Mouse (Mus musculus): Measurements from ENCODE around the gene Grin3b. TPM values are rescaled to one million over a fixed set of nuclear protein-coding genes. Genes with fewer than 3 reads are reported as not detected.
A peak's percentile ranks its signal among the peaks of the same experiment; 100 is the strongest.

The Grin3b gene
- polyA plus RNA-seq, 1 experiment: 0.38 TPM

DNA sequence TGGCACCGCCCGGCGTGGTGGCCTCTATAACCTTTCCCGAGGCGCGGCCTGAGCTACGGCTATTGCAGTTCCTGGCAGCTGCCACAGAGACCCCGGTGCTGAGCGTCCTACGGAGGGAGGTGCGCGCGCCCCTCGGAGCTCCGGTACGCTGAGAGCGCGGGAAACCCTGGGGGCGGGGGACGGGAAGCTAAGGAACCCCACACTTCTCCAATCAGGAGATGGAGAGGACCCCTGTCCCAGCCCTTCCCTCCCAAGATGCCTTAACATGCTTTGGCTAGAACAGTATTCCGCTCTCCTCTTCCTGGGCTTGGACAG is 625 bp downstream of the Grin3b start:
- no peak for DNase-seq (ENCODE audit: low read depth)
- TF ChIP-seq CTCF (IDR thresholded peaks at IDR 0.05; ENCODE audit: borderline replicate concordance, extremely low read depth, insufficient read depth, insufficient read length) (no peak), POLR2A (IDR thresholded peaks at IDR 0.05; ENCODE audit: borderline replicate concordance, extremely low read depth, insufficient read depth, insufficient read length, poor library complexity, severe bottlenecking) (no peak)

DNA sequence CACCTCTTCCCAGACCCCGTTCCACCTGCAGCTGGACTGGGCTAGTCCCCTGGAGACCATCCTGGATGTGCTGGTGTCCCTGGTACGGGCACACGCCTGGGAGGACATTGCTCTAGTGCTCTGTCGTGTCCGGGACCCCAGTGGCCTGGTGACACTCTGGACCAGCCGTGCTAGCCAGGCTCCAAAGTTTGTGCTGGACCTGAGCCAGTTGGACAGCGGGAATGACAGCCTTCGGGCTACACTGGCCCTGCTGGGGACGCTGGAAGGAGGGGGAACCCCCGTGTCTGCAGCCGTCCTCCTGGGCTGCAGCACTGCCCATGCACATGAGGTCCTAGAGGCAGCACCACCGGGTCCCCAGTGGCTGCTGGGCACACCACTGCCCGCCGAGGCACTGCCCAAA is 2.3 kb downstream of the Grin3b start:
- TF ChIP-seq CTCF (IDR thresholded peaks at IDR 0.05; ENCODE audit: borderline replicate concordance, extremely low read depth, insufficient read depth, insufficient read length) (no peak), POLR2A (IDR thresholded peaks at IDR 0.05; ENCODE audit: borderline replicate concordance, extremely low read depth, insufficient read depth, insufficient read length, poor library complexity, severe bottlenecking) (no peak)
- DNase-seq (ENCODE audit: low read depth): no peak

DNA sequence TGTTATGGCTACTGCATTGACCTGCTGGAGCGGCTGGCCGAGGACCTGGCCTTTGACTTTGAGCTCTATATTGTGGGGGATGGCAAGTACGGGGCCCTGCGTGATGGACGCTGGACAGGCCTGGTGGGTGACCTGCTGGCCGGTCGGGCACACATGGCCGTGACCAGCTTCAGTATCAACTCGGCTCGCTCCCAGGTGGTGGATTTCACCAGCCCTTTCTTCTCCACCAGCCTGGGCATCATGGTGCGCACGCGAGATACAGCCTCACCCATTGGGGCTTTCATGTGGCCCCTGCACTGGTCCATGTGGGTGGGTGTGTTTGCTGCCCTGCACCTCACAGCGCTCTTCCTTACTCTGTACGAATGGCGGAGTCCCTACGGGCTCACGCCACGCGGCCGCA is 3.6 kb downstream of the Grin3b start:
- no peak for DNase-seq (ENCODE audit: low read depth)
- TF ChIP-seq POLR2A (IDR thresholded peaks at IDR 0.05; ENCODE audit: borderline replicate concordance, extremely low read depth, insufficient read depth, insufficient read length, poor library complexity, severe bottlenecking) (no peak), CTCF (IDR thresholded peaks at IDR 0.05; ENCODE audit: borderline replicate concordance, extremely low read depth, insufficient read depth, insufficient read length) (no peak)

- DNase-seq (ENCODE audit: low read depth): no peak
- TF ChIP-seq CTCF (IDR thresholded peaks at IDR 0.05; ENCODE audit: borderline replicate concordance, extremely low read depth, insufficient read depth, insufficient read length) (no peak), POLR2A (IDR thresholded peaks at IDR 0.05; ENCODE audit: borderline replicate concordance, extremely low read depth, insufficient read depth, insufficient read length, poor library complexity, severe bottlenecking) (no peak)
Measured at GRCm38 (mm10) chr10:79974668-79975067, 4.2 kb downstream of the Grin3b start.

- TF ChIP-seq CTCF (IDR thresholded peaks at IDR 0.05; ENCODE audit: borderline replicate concordance, extremely low read depth, insufficient read depth, insufficient read length): no peak
- TF ChIP-seq POLR2A (IDR thresholded peaks at IDR 0.05; ENCODE audit: borderline replicate concordance, extremely low read depth, insufficient read depth, insufficient read length, poor library complexity, severe bottlenecking): no peak
- no peak for DNase-seq (ENCODE audit: low read depth)
Measured at GRCm38 (mm10) chr10:79976071-79976721, 5.7 kb downstream of the Grin3b start.

DNA sequence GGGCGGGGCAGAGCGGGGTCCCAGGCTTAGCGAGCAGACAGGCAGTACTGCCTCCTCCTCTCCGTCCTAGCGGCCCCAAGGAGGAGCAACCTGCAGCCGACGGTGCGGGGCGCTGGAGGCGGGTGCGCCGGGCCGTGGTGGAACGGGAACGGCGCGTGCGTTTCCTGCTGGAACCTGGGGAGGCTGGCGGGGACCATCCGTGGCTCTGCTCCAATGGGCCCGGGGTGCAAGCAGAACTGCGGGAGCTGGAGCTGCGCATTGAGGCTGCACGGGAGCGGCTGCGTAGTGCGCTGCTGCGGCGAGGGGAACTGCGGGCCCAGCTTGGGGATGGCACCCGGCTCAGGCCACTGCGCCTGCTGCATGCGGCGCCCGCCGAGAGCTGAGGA is 6.2 kb downstream of the Grin3b start:
- DNase-seq (ENCODE audit: low read depth): no peak
- TF ChIP-seq CTCF (IDR thresholded peaks at IDR 0.05; ENCODE audit: borderline replicate concordance, extremely low read depth, insufficient read depth, insufficient read length) (no peak), POLR2A (IDR thresholded peaks at IDR 0.05; ENCODE audit: borderline replicate concordance, extremely low read depth, insufficient read depth, insufficient read length, poor library complexity, severe bottlenecking) (no peak)

GRCm38 (mm10) chr10:79977324-79977723 is 6.8 kb downstream of the Grin3b start:
- TF ChIP-seq POLR2A (IDR thresholded peaks at IDR 0.05; ENCODE audit: borderline replicate concordance, extremely low read depth, insufficient read depth, insufficient read length, poor library complexity, severe bottlenecking) (no peak), CTCF (IDR thresholded peaks at IDR 0.05; ENCODE audit: borderline replicate concordance, extremely low read depth, insufficient read depth, insufficient read length) (no peak)
- no peak for DNase-seq (ENCODE audit: low read depth)

DNA sequence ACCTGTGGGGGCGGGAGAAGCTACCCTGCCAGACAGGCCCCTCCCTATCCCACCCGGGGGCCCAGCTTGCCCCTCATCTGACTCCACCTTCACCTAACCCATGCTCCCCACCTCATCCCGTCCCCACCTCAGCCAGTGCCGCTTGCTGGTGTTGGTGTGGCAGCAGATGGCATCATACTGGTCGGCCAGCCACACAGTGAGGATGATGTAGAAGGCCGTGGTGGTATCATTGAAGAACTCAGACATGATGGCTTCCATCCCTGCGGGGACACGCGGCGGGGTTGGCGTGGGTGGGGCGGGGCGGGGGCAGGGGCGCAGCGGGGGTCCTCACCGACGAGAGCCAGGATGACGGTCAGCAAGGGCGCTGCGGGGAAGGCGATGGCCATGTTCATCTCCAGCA is 7.5 kb downstream of the Grin3b start:
- DNase-seq (ENCODE audit: low read depth): no peak
- TF ChIP-seq CTCF (IDR thresholded peaks at IDR 0.05; ENCODE audit: borderline replicate concordance, extremely low read depth, insufficient read depth, insufficient read length) (no peak), POLR2A (IDR thresholded peaks at IDR 0.05; ENCODE audit: borderline replicate concordance, extremely low read depth, insufficient read depth, insufficient read length, poor library complexity, severe bottlenecking) (no peak)

GRCm38 (mm10) chr10:79979401-79980155 is 9.1 kb downstream of the Grin3b start:
- no peak for DNase-seq (ENCODE audit: low read depth)
- TF ChIP-seq POLR2A (IDR thresholded peaks at IDR 0.05; ENCODE audit: borderline replicate concordance, extremely low read depth, insufficient read depth, insufficient read length, poor library complexity, severe bottlenecking): no peak

GRCm38 (mm10) chr10:79983205-79983604 is 12.7 kb downstream of the Grin3b start:
- TF ChIP-seq CTCF (IDR thresholded peaks at IDR 0.05; ENCODE audit: borderline replicate concordance, extremely low read depth, insufficient read depth, insufficient read length) (no peak), POLR2A (IDR thresholded peaks at IDR 0.05; ENCODE audit: borderline replicate concordance, extremely low read depth, insufficient read depth, insufficient read length, poor library complexity, severe bottlenecking) (no peak)
- DNase-seq (ENCODE audit: low read depth): no peak

GRCm38 (mm10) chr10:79983670-79984069 is 13.2 kb downstream of the Grin3b start:
- DNase-seq (ENCODE audit: low read depth): peak; percentile 64
- no peak for TF ChIP-seq CTCF (IDR thresholded peaks at IDR 0.05; ENCODE audit: borderline replicate concordance, extremely low read depth, insufficient read depth, insufficient read length)
- TF ChIP-seq POLR2A (IDR thresholded peaks at IDR 0.05; ENCODE audit: borderline replicate concordance, extremely low read depth, insufficient read depth, insufficient read length, poor library complexity, severe bottlenecking): no peak

DNA sequence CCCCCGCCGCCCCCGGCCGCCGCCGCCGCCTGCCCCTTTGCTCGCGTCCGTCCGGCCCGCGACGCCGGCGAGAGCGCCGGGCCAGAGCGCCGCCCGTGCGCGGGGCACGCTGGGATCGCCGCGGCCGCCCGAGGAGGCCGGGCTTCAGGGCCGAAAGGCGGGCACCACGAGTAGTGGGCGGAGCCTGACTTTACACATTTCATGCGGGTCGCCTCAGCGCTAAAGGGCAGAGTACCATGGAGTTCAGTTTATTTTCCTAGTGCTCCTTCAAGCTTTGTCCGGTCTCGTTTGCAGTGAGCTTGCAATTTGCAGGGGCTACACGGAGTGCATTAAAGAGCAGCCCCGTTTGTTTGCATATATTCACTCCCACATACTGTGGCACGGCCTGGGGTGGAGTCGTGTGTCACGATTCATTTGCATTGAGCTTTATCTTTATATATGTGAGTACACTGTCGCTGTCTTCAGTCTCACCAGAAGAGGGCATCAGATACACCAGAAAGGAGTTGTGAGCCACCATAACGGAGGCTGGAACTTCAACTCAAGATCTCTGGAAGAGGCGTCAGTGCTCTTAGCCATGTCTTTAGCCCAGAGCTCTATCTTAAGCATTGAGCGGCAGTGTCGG is 13.8 kb downstream of the Grin3b start, which contains the start of gene Tmem259:
TSS of gene Tmem259 (minus strand) at position 136 of the 622 bp plus-strand sequence.
- TF ChIP-seq POLR2A (IDR thresholded peaks at IDR 0.05; ENCODE audit: borderline replicate concordance, extremely low read depth, insufficient read depth, insufficient read length, poor library complexity, severe bottlenecking): 0 out of 2 replicates have a peak, but pooled peaks have one; percentile 17
- peak; percentile 51; the same call in 1 of the 2 replicates for TF ChIP-seq CTCF (IDR thresholded peaks at IDR 0.05; ENCODE audit: borderline replicate concordance, extremely low read depth, insufficient read depth, insufficient read length)
- peak; percentile 95 for DNase-seq (ENCODE audit: low read depth)

Measured in brain, embryonic 14.5 days (tissue).